Mouse (Mus musculus) liver, embryonic 14.5 days (tissue): Measurements from ENCODE around the gene Arg2.

Experiments
- CTCF ChIP-seq: IDR thresholded peaks from 2 replicates; pipeline ENCODE4 v1.5.1; 2016; ENCODE audit warnings: antibody characterized with exemption, low read depth, control low read depth
- EP300 ChIP-seq: IDR thresholded peaks from 2 replicates; pipeline ENCODE4 v1.6.1; 2016; ENCODE audit warnings: antibody characterized with exemption, low read depth

DNA sequence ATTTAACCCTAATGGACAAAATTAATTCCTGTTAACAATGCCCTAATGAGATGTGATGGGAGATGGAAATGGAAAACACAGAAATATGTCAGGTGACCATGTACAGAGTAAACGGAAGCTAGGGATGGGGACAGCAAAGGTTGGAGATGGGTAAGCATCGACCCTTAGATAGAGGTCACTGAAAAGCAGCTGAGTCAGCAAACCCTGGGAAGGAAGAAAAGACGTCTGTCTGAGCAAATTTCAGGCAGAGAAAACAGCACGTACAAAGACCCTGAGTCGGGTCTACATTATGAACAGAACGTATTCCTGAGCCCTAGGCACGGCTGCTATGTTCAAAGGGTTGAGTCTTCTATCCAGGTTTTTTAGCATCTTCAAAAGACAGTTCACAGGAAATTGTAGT, 6.4 kb downstream of the Arg2 start:
- TF ChIP-seq EP300 (no peak), CTCF (no peak)
